14 mouse cellular contexts compared by ENCODE assay signal in the genomic region with DNA sequence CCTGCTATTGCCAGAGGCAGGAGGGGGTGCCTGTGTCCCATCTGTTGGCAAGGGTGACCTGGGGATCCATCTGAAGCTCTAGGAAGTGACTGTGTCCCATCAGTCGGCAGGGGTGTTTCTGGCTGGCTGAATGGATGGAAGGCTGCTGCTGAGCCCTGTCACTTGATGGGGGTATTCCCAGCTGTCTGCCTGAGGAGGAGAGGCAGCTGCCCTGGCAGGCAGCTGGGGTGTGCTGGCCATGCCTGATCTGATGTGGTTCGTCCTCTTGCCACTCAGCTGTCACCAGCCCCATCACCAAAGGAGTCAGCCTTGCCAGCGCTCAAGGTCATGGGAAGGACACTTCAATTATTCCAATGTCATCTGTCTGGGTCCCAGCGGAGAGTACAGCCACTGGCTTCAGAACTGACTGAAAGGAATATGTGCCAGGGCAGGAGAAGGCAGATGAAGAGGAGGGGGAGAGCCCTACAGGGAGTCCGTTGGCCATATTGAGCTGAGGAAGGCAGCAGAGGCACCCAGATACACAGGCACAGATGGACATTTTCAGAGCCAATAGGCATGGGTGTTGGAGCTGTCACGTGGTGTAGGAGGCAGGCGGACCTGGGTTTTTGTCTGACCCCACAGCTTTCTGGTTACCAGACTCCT.
DNase-seq lines count a peak whose midpoint lies in the region; ATAC-seq and TF ChIP-seq lines count a peak whose summit lies in the region.
"Had no signal": no experiment of that assay in that cellular context is flagged by ENCODE, and none has a peak within 500 bp of the region (broad histone marks: within the 10 kb centered on the region; RNA-seq: fewer than 3 reads in every experiment).

No protein-coding gene starts in this region.

- TF ChIP-seq CTCF in lung, embryonic 14.5 days (IDR thresholded peaks at IDR 0.05; ENCODE audit: low read depth): no peak
- no peak for TF ChIP-seq CTCF in lung, adult 2 months (IDR thresholded peaks at IDR 0.05; ENCODE audit: insufficient read depth, low read length)

- TF ChIP-seq POLR2A in lung, adult 2 months (IDR thresholded peaks at IDR 0.05; ENCODE audit: borderline replicate concordance, extremely low read depth, low read depth, low read length): no peak

- WGBS in embryonic facial prominence, embryonic 12.5 days: 70% methylated on average over 7 of the region's 7 CpGs
- 72% methylated on average over 7 of the region's 7 CpGs for WGBS in embryonic facial prominence, embryonic 10.5 days
- 56% methylated on average over 7 of the region's 7 CpGs for WGBS in lung, embryonic 14.5 days
- 66% methylated on average over 7 of the region's 7 CpGs for WGBS in lung, adult 2 months
- 80% methylated on average over 7 of the region's 7 CpGs for WGBS in forebrain, embryonic 11.5 days
- 51% methylated on average over 7 of the region's 7 CpGs for WGBS in hindbrain, embryonic 15.5 days

- no peak overlapping the region for H3K9ac ChIP-seq in embryonic facial prominence, embryonic 12.5 days
- H3K9ac ChIP-seq in lung, embryonic 14.5 days: no peak overlapping the region
- H3K9ac ChIP-seq in forebrain, embryonic 11.5 days (ENCODE audit: low read length): no peak overlapping the region
- H3K9ac ChIP-seq in hindbrain, embryonic 15.5 days: no peak overlapping the region
- H3K9ac ChIP-seq: embryonic facial prominence, embryonic 13.5 days; heart, embryonic 15.5 days had no signal

- H3K27me3 ChIP-seq in embryonic facial prominence, embryonic 12.5 days: peaks cover 40% of the 10 kb centered on the region
- H3K27me3 ChIP-seq in embryonic facial prominence, embryonic 10.5 days (replicated peaks; ENCODE audit: low read depth, poor library complexity, severe bottlenecking): peaks cover 99% of the 10 kb centered on the region
- no peaks in the 10 kb centered on the region for H3K27me3 ChIP-seq in lung, embryonic 14.5 days (ENCODE audit: insufficient read depth, low read length)
- H3K27me3 ChIP-seq in forebrain, embryonic 11.5 days (ENCODE audit: control insufficient read depth, insufficient read depth, low read length): peaks cover 35% of the 10 kb centered on the region
- peaks cover 11% of the 10 kb centered on the region; the same call in 1 of the 2 replicates for H3K27me3 ChIP-seq in hindbrain, embryonic 15.5 days

- H3K4me1 ChIP-seq in embryonic facial prominence, embryonic 12.5 days: no peaks in the 10 kb centered on the region
- H3K4me1 ChIP-seq in embryonic facial prominence, embryonic 10.5 days: peaks cover 37% of the 10 kb centered on the region
- H3K4me1 ChIP-seq in lung, embryonic 14.5 days (ENCODE audit: insufficient read depth): no peaks in the 10 kb centered on the region
- no peaks in the 10 kb centered on the region for H3K4me1 ChIP-seq in lung, adult 2 months (ENCODE audit: control insufficient read depth, insufficient read depth, low read length)
- H3K4me1 ChIP-seq in forebrain, embryonic 11.5 days (replicated peaks; ENCODE audit: control insufficient read depth, insufficient read depth, low read length): peaks cover 5% of the 10 kb centered on the region; the same call in 1 of the 2 replicates
- H3K4me1 ChIP-seq in hindbrain, embryonic 15.5 days (replicated peaks): no peaks in the 10 kb centered on the region

- DNase-seq in embryonic facial prominence, embryonic 10.5 days (ENCODE audit: low spot score): no peak
- DNase-seq in lung, embryonic 14.5 days: peak; percentile 46
- no peak for DNase-seq in lung, adult 2 months
- DNase-seq in forebrain, embryonic 11.5 days (ENCODE audit: low spot score): peak; percentile 39
- DNase-seq in urinary bladder, postnatal 25 days (ENCODE audit: low spot score): no peak
- no peak for DNase-seq in ovary, postnatal 10 days (ENCODE audit: low spot score)
- DNase-seq: cerebellum, adult 9-10 months; kidney, adult 8-10 months; right cerebral cortex, postnatal 14 days had no signal

- no peak overlapping the region for H3K4me2 ChIP-seq in embryonic facial prominence, embryonic 12.5 days (replicated peaks)
- no peak overlapping the region for H3K4me2 ChIP-seq in lung, embryonic 14.5 days
- no peak overlapping the region for H3K4me2 ChIP-seq in forebrain, embryonic 11.5 days (ENCODE audit: low read depth, low read length, severe bottlenecking)
- H3K4me2 ChIP-seq in hindbrain, embryonic 15.5 days: no peak overlapping the region
- H3K4me2 ChIP-seq: embryonic facial prominence, embryonic 13.5 days; heart, embryonic 15.5 days had no signal

- no peak overlapping the region for H3K4me3 ChIP-seq in embryonic facial prominence, embryonic 12.5 days
- no peak overlapping the region for H3K4me3 ChIP-seq in embryonic facial prominence, embryonic 10.5 days
- no peak overlapping the region for H3K4me3 ChIP-seq in lung, embryonic 14.5 days (ENCODE audit: low read depth, low read length)
- no peak overlapping the region for H3K4me3 ChIP-seq in lung, adult 2 months (replicated peaks; ENCODE audit: extremely low read depth, low read depth, low read length)
- H3K4me3 ChIP-seq in forebrain, embryonic 11.5 days (ENCODE audit: low read depth, low read length): no peak overlapping the region
- no peak overlapping the region for H3K4me3 ChIP-seq in hindbrain, embryonic 15.5 days
- H3K4me3 ChIP-seq: embryonic facial prominence, embryonic 13.5 days; heart, embryonic 15.5 days had no signal

- ATAC-seq in embryonic facial prominence, embryonic 12.5 days (ENCODE audit: insufficient number of reproducible peaks, insufficient read depth, low FRiP score, low TSS enrichment): 0 out of 2 replicates have a peak, but pooled peaks have one; percentile 35
- peak; percentile 82 for ATAC-seq in lung, embryonic 14.5 days (ENCODE audit: insufficient read depth)
- no peak for ATAC-seq in forebrain, embryonic 11.5 days (replicated peaks; ENCODE audit: low FRiP score)
- ATAC-seq in hindbrain, embryonic 15.5 days (ENCODE audit: low FRiP score, low read depth): peak; percentile 66

- H3K36me3 ChIP-seq in embryonic facial prominence, embryonic 12.5 days: no peaks in the 10 kb centered on the region
- H3K36me3 ChIP-seq in embryonic facial prominence, embryonic 10.5 days (replicated peaks): no peaks in the 10 kb centered on the region
- H3K36me3 ChIP-seq in lung, embryonic 14.5 days (ENCODE audit: insufficient read depth): no peaks in the 10 kb centered on the region
- no peaks in the 10 kb centered on the region for H3K36me3 ChIP-seq in forebrain, embryonic 11.5 days (ENCODE audit: control insufficient read depth, insufficient read depth, low read length)
- no peaks in the 10 kb centered on the region for H3K36me3 ChIP-seq in hindbrain, embryonic 15.5 days
- H3K36me3 ChIP-seq: embryonic facial prominence, embryonic 13.5 days; heart, embryonic 15.5 days had no signal

- H3K9me3 ChIP-seq in embryonic facial prominence, embryonic 12.5 days: no peaks in the 10 kb centered on the region
- H3K9me3 ChIP-seq in embryonic facial prominence, embryonic 10.5 days: no peaks in the 10 kb centered on the region
- H3K9me3 ChIP-seq in lung, embryonic 14.5 days (ENCODE audit: low read depth, low read length): no peaks in the 10 kb centered on the region
- no peaks in the 10 kb centered on the region for H3K9me3 ChIP-seq in forebrain, embryonic 11.5 days (ENCODE audit: control insufficient read depth, low read length)
- no peaks in the 10 kb centered on the region for H3K9me3 ChIP-seq in hindbrain, embryonic 15.5 days
- H3K9me3 ChIP-seq: embryonic facial prominence, embryonic 13.5 days; heart, embryonic 15.5 days had no signal

- H3K27ac ChIP-seq in embryonic facial prominence, embryonic 12.5 days: no peak overlapping the region
- H3K27ac ChIP-seq in embryonic facial prominence, embryonic 10.5 days (replicated peaks): no peak overlapping the region
- no peak overlapping the region for H3K27ac ChIP-seq in lung, embryonic 14.5 days (ENCODE audit: low read depth)
- no peak overlapping the region for H3K27ac ChIP-seq in forebrain, embryonic 11.5 days (ENCODE audit: low read depth, low read length)
- H3K27ac ChIP-seq in hindbrain, embryonic 15.5 days (replicated peaks): no peak overlapping the region
- H3K27ac ChIP-seq: embryonic facial prominence, embryonic 13.5 days; heart, embryonic 15.5 days; macrophage had no signal

Comparison
In these comparisons a context has a peak if more than half of its experiments do, and no peak if none do; other contexts are left out.
1. DNase-seq: peak in lung, embryonic 14.5 days (single experiment) and forebrain, embryonic 11.5 days (single experiment); none in embryonic facial prominence, embryonic 10.5 days (single experiment), lung, adult 2 months (single experiment), urinary bladder, postnatal 25 days (single experiment) and ovary, postnatal 10 days (single experiment).